Mouse (Mus musculus): ENCODE measurements around the gene Cox18. TPM values are rescaled to one million over a fixed set of nuclear protein-coding genes. Genes with fewer than 3 reads are reported as not detected.
"Not testable (repeated sequence)": the region's sequence is repeated elsewhere in the genome, so short reads cannot be mapped to it uniquely, and the experiment has no call there.

The Cox18 gene
- polyA plus RNA-seq (2015; fragmentation: Nextera tagmentation; extraction: Ambion mirVana), result 26.9 and 29.2 TPM in 2 replicates

GRCm38 (mm10) chr5:90223534-90224381 lies at the start of gene Cox18:
TSS of gene Cox18 (minus strand) at chr5:90224001.
- under 1% methylated on average over 62 of the region's 62 CpGs for WGBS
- peak; percentile 98 for ATAC-seq (ENCODE audit: extremely low read depth, insufficient number of reproducible peaks, low FRiP score, low TSS enrichment)

GRCm38 (mm10) chr5:90262230-90262629 lies 38.4 kb upstream of the Cox18 start:
- H3K9ac ChIP-seq; H3K9me3 ChIP-seq; H3K4me1 ChIP-seq; H3K27ac ChIP-seq (replicated peaks); H3K4me3 ChIP-seq; H3K4me2 ChIP-seq; ATAC-seq (ENCODE audit: extremely low read depth, insufficient number of reproducible peaks, low FRiP score, low TSS enrichment); H3K27me3 ChIP-seq (replicated peaks): not testable (repeated sequence)
- WGBS, result 83% methylated on average over 2 of the region's 2 CpGs
- peaks cover 89% of the 10 kb centered on the region for H3K36me3 ChIP-seq

More at GRCm38 (mm10) chr5:90223534-90224381, at the start of gene Cox18:
- Histone ChIP-seq H3K9me3 (no peaks in the 10 kb centered on the region), H3K36me3 (peaks cover 67% of the 10 kb centered on the region), H3K9ac (peak within 1 kb of the TSS; percentile 90), H3K4me1 (peaks cover 16% of the 10 kb centered on the region), H3K27me3 (replicated peaks) (no peaks in the 10 kb centered on the region), H3K4me3 (peak within 1 kb of the TSS; percentile 80), H3K4me2 (peak within 1 kb of the TSS; percentile 86), H3K27ac (replicated peaks) (peak within 1 kb of the TSS; percentile 94)

- H3K9ac ChIP-seq, result no peak overlapping the region
- no peaks in the 10 kb centered on the region for H3K4me1 ChIP-seq
- 89% methylated on average over 3 of the region's 3 CpGs for WGBS
- H3K27ac ChIP-seq (replicated peaks), result no peak overlapping the region
- H3K4me3 ChIP-seq, result no peak overlapping the region
- H3K9me3 ChIP-seq, result no peaks in the 10 kb centered on the region
- H3K36me3 ChIP-seq, result peaks cover 99% of the 10 kb centered on the region
- ATAC-seq (ENCODE audit: extremely low read depth, insufficient number of reproducible peaks, low FRiP score, low TSS enrichment), result no peak
- H3K27me3 ChIP-seq (replicated peaks), result no peaks in the 10 kb centered on the region
- no peak overlapping the region for H3K4me2 ChIP-seq
Observed at GRCm38 (mm10) chr5:90257023-90257422, 33.2 kb upstream of the Cox18 start.

GRCm38 (mm10) chr5:90247503-90247902 lies 23.7 kb upstream of the Cox18 start:
- Histone ChIP-seq H3K27ac (replicated peaks) (no peak overlapping the region), H3K4me2 (no peak overlapping the region), H3K4me3 (no peak overlapping the region), H3K27me3 (replicated peaks) (no peaks in the 10 kb centered on the region), H3K9ac (no peak overlapping the region), H3K9me3 (no peaks in the 10 kb centered on the region), H3K4me1 (no peaks in the 10 kb centered on the region), H3K36me3 (peaks cover 92% of the 10 kb centered on the region)
- no peak for ATAC-seq (ENCODE audit: extremely low read depth, insufficient number of reproducible peaks, low FRiP score, low TSS enrichment)

- 83% methylated on average over 2 of the region's 2 CpGs for WGBS
Observed at GRCm38 (mm10) chr5:90246987-90247386, 23.2 kb upstream of the Cox18 start.

GRCm38 (mm10) chr5:90246567-90246966 lies 22.8 kb upstream of the Cox18 start:
- Histone ChIP-seq H3K4me2 (no peak overlapping the region), H3K27ac (replicated peaks) (no peak overlapping the region), H3K4me1 (no peaks in the 10 kb centered on the region), H3K9ac (no peak overlapping the region), H3K9me3 (no peaks in the 10 kb centered on the region), H3K27me3 (replicated peaks) (no peaks in the 10 kb centered on the region), H3K4me3 (no peak overlapping the region), H3K36me3 (peaks cover 92% of the 10 kb centered on the region)
- no peak for ATAC-seq (ENCODE audit: extremely low read depth, insufficient number of reproducible peaks, low FRiP score, low TSS enrichment)
- WGBS, result 65% methylated on average over 4 of the region's 4 CpGs

More at GRCm38 (mm10) chr5:90246987-90247386, 23.2 kb upstream of the Cox18 start:
- Histone ChIP-seq H3K27ac (replicated peaks) (no peak overlapping the region), H3K4me2 (no peak overlapping the region), H3K4me1 (no peaks in the 10 kb centered on the region), H3K9me3 (no peaks in the 10 kb centered on the region), H3K27me3 (replicated peaks) (no peaks in the 10 kb centered on the region), H3K36me3 (peaks cover 92% of the 10 kb centered on the region), H3K9ac (no peak overlapping the region), H3K4me3 (no peak overlapping the region)
- no peak for ATAC-seq (ENCODE audit: extremely low read depth, insufficient number of reproducible peaks, low FRiP score, low TSS enrichment)

GRCm38 (mm10) chr5:90245416-90245815 lies 21.6 kb upstream of the Cox18 start:
- Histone ChIP-seq H3K27me3 (replicated peaks) (no peaks in the 10 kb centered on the region), H3K9me3 (no peaks in the 10 kb centered on the region), H3K27ac (replicated peaks) (no peak overlapping the region), H3K4me1 (no peaks in the 10 kb centered on the region), H3K4me2 (no peak overlapping the region), H3K4me3 (no peak overlapping the region), H3K9ac (no peak overlapping the region), H3K36me3 (peaks cover 91% of the 10 kb centered on the region)
- no peak for ATAC-seq (ENCODE audit: extremely low read depth, insufficient number of reproducible peaks, low FRiP score, low TSS enrichment)
- WGBS, result 47% methylated on average over 4 of the region's 4 CpGs

- no peak for ATAC-seq (ENCODE audit: extremely low read depth, insufficient number of reproducible peaks, low FRiP score, low TSS enrichment)
- no peak overlapping the region for H3K4me3 ChIP-seq
- H3K4me1 ChIP-seq, result no peaks in the 10 kb centered on the region
- H3K36me3 ChIP-seq, result peaks cover 93% of the 10 kb centered on the region
- 92% methylated on average over 8 of the region's 8 CpGs for WGBS
- H3K9me3 ChIP-seq, result no peaks in the 10 kb centered on the region
- no peak overlapping the region for H3K27ac ChIP-seq (replicated peaks)
- no peaks in the 10 kb centered on the region for H3K27me3 ChIP-seq (replicated peaks)
- H3K4me2 ChIP-seq, result no peak overlapping the region
- H3K9ac ChIP-seq, result no peak overlapping the region
Observed at GRCm38 (mm10) chr5:90235217-90235616, 11.4 kb upstream of the Cox18 start.

GRCm38 (mm10) chr5:90233305-90233704 lies 9.5 kb upstream of the Cox18 start:
- Histone ChIP-seq H3K9ac (no peak overlapping the region), H3K4me2 (no peak overlapping the region), H3K4me1 (no peaks in the 10 kb centered on the region), H3K27ac (replicated peaks) (no peak overlapping the region), H3K9me3 (no peaks in the 10 kb centered on the region), H3K4me3 (no peak overlapping the region), H3K27me3 (replicated peaks) (no peaks in the 10 kb centered on the region), H3K36me3 (peaks cover 95% of the 10 kb centered on the region)
- 90% methylated on average over 4 of the region's 4 CpGs for WGBS
- ATAC-seq (ENCODE audit: extremely low read depth, insufficient number of reproducible peaks, low FRiP score, low TSS enrichment), result no peak

GRCm38 (mm10) chr5:90229760-90230159 lies 6.0 kb upstream of the Cox18 start:
- WGBS, result 91% methylated on average over 2 of the region's 2 CpGs
- Histone ChIP-seq H3K4me1 (peaks cover 1% of the 10 kb centered on the region; the same call in 1 of the 2 replicates), H3K27me3 (replicated peaks) (no peaks in the 10 kb centered on the region), H3K4me2 (no peak overlapping the region), H3K9me3 (no peaks in the 10 kb centered on the region), H3K36me3 (peaks cover 87% of the 10 kb centered on the region), H3K27ac (replicated peaks) (no peak overlapping the region), H3K9ac (no peak overlapping the region), H3K4me3 (no peak overlapping the region)
- ATAC-seq (ENCODE audit: extremely low read depth, insufficient number of reproducible peaks, low FRiP score, low TSS enrichment), result no peak

- H3K36me3 ChIP-seq, result peaks cover 67% of the 10 kb centered on the region
- H3K27ac ChIP-seq (replicated peaks), result no peak overlapping the region
- H3K9ac ChIP-seq, result no peak overlapping the region
- H3K27me3 ChIP-seq (replicated peaks), result no peaks in the 10 kb centered on the region
- 92% methylated on average over 3 of the region's 3 CpGs for WGBS
- peaks cover 16% of the 10 kb centered on the region for H3K4me1 ChIP-seq
- H3K4me2 ChIP-seq, result no peak overlapping the region
- ATAC-seq (ENCODE audit: extremely low read depth, insufficient number of reproducible peaks, low FRiP score, low TSS enrichment), result no peak
- H3K4me3 ChIP-seq, result no peak overlapping the region
- no peaks in the 10 kb centered on the region for H3K9me3 ChIP-seq
Observed at GRCm38 (mm10) chr5:90226696-90227095, 2.9 kb upstream of the Cox18 start.

GRCm38 (mm10) chr5:90224730-90225129 lies 929 bp upstream of the Cox18 start:
- ATAC-seq (ENCODE audit: extremely low read depth, insufficient number of reproducible peaks, low FRiP score, low TSS enrichment), result no peak
- Histone ChIP-seq H3K9me3 (no peaks in the 10 kb centered on the region), H3K4me1 (peaks cover 16% of the 10 kb centered on the region), H3K4me2 (peak overlapping the region; percentile 86), H3K27me3 (replicated peaks) (no peaks in the 10 kb centered on the region), H3K9ac (no peak overlapping the region), H3K4me3 (peak overlapping the region; percentile 80), H3K27ac (replicated peaks) (peak overlapping the region; percentile 94), H3K36me3 (peaks cover 67% of the 10 kb centered on the region)
- 82% methylated on average over 5 of the region's 5 CpGs for WGBS

All from heart, embryonic 13.5 days (tissue).